Mouse (Mus musculus): ENCODE data around the gene Rsu1. TPM values are rescaled to one million over a fixed set of nuclear protein-coding genes. Genes with fewer than 3 reads are reported as not detected.

Rsu1 gene
- polyA plus RNA-seq, 1 experiment from 2014 or later = 75.3 TPM

DNA sequence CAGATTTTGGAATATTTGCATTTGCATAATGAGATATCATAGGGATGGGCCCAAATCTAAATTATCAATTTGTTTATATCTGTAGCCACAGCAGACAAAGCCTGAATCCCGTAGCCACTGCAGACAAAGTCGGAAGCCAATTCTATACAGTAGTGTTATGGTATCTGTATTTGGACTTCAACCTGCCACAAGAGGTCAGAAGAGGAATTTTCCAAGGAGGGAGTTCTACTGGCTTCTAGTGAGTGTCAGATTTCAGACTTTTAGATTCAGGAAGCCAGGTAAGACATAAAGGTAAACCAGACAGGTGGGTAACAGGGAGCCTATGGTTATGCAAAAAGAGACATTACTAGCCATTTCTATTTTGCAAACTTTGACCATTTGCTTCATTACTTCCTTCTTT, 64.4 kb downstream of the Rsu1 start:
- ATAC-seq (ENCODE audit: insufficient read depth, low FRiP score, low TSS enrichment) (no peak), DNase-seq (ENCODE audit: low spot score) (no peak)
- H3K27ac ChIP-seq (ENCODE audit: low read depth, low read length) = no peak overlapping the region
- H3K4me2 ChIP-seq (ENCODE audit: low read depth) = no peak overlapping the region
- no peaks in the 10 kb centered on the region for H3K9me3 ChIP-seq (ENCODE audit: control insufficient read depth, low read length)
- 0 out of 2 replicates have a peak, but pooled peaks cover 2% of the 10 kb centered on the region for H3K4me1 ChIP-seq (ENCODE audit: control insufficient read depth, insufficient read depth, low read length)
- 82% methylated on average over 2 of the region's 2 CpGs for WGBS
- H3K36me3 ChIP-seq (ENCODE audit: control insufficient read depth, insufficient read depth, low read length) = no peaks in the 10 kb centered on the region
- H3K27me3 ChIP-seq (ENCODE audit: control insufficient read depth, insufficient read depth, low read length) = peaks cover 5% of the 10 kb centered on the region
- H3K4me3 ChIP-seq (ENCODE audit: low read depth, low read length) = no peak overlapping the region
- H3K9ac ChIP-seq (ENCODE audit: low read length) = no peak overlapping the region

DNA sequence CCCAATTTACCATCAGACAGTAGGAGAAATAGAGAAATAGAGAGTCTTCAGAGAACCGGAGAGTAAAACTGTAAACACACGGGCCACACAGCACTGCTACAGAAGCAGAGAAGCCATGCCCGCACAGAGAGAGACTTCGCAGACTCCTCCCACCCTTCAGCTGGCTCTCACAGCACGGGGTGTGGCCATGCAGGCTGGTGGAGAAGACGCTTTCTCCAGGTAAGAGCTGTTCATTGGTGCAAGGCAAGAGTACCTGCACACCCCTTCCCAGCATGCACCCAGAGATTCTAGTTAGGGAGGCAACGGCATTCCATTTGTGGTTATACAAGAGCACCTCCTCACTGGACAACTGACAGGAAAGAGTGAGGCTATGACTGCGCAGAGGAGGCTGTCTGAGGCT, 64.8 kb downstream of the Rsu1 start:
- Histone ChIP-seq H3K4me1 (ENCODE audit: control insufficient read depth, insufficient read depth, low read length) (0 out of 2 replicates have a peak, but pooled peaks cover 2% of the 10 kb centered on the region), H3K9ac (ENCODE audit: low read length) (no peak overlapping the region), H3K36me3 (ENCODE audit: control insufficient read depth, insufficient read depth, low read length) (no peaks in the 10 kb centered on the region), H3K27ac (ENCODE audit: low read depth, low read length) (no peak overlapping the region), H3K4me3 (ENCODE audit: low read depth, low read length) (no peak overlapping the region), H3K9me3 (ENCODE audit: control insufficient read depth, low read length) (no peaks in the 10 kb centered on the region), H3K4me2 (ENCODE audit: low read depth) (no peak overlapping the region), H3K27me3 (ENCODE audit: control insufficient read depth, insufficient read depth, low read length) (peaks cover 6% of the 10 kb centered on the region)
- 62% methylated on average over 8 of the region's 8 CpGs for WGBS
- ATAC-seq (ENCODE audit: insufficient read depth, low FRiP score, low TSS enrichment) (no peak), DNase-seq (ENCODE audit: low spot score) (no peak)

DNA sequence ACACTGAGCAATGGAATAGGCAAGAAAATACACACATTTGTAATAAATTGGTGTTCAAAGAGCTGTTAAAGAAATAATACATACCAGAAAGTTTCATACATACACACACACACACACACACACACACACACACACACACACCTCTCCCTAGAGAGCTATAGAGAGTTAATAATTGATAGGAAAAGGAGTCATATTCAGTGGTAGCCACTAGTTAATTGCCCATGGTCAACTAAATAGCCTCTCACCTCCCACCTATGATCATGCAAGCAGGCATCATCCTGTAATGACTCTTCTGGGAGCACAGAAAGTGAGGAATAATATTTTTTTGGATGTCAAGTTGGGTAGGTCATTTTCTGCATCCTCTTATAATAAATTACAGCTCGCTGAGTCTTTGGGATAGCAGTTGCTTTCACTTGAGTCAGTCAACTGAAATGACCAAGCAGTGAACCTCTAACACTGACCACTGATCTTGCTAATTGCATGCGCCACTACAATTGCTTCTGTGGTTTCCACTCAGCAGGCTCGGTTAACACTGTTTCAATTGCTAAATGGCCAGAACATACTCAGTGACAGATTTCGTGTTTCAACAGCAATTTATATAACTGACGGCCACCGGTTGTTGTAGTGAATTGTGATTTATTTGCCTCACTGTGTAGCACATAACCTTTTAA, 68.3 kb downstream of the Rsu1 start:
- H3K4me1 ChIP-seq (ENCODE audit: control insufficient read depth, insufficient read depth, low read length) = 0 out of 2 replicates have a peak, but pooled peaks cover 2% of the 10 kb centered on the region
- 29% methylated on average over 6 of the region's 6 CpGs for WGBS
- peaks cover 21% of the 10 kb centered on the region for H3K27me3 ChIP-seq (ENCODE audit: control insufficient read depth, insufficient read depth, low read length)
- H3K27ac ChIP-seq (ENCODE audit: low read depth, low read length) = no peak overlapping the region
- no peak overlapping the region for H3K9ac ChIP-seq (ENCODE audit: low read length)
- ATAC-seq (ENCODE audit: insufficient read depth, low FRiP score, low TSS enrichment) (peak; percentile 60), DNase-seq (ENCODE audit: low spot score) (no peak)
- no peaks in the 10 kb centered on the region for H3K9me3 ChIP-seq (ENCODE audit: control insufficient read depth, low read length)
- H3K4me3 ChIP-seq (ENCODE audit: low read depth, low read length) = no peak overlapping the region
- no peak overlapping the region for H3K4me2 ChIP-seq (ENCODE audit: low read depth)
- no peaks in the 10 kb centered on the region for H3K36me3 ChIP-seq (ENCODE audit: control insufficient read depth, insufficient read depth, low read length)

DNA sequence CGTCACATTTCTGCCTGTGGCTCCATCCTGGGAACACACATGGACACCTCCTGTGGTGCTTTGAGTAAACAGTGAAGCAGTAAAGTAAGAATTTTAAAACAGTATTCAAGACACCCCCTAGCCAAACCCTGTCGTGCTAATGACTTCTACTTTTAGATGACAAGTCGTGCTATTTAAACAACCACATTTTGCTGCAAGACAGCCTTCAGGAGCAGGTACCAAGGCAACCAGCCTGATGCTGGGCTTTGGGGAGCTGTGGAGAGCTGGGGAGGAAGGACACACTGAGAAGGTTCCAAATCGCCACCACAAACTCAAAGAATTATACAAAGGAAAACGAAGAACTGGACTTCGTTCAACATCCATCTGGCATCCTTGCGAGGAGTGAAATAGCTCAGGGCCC, 71.5 kb downstream of the Rsu1 start:
- Histone ChIP-seq H3K4me1 (ENCODE audit: control insufficient read depth, insufficient read depth, low read length) (0 out of 2 replicates have a peak, but pooled peaks cover 2% of the 10 kb centered on the region), H3K27me3 (ENCODE audit: control insufficient read depth, insufficient read depth, low read length) (peaks cover 17% of the 10 kb centered on the region; the same call in 1 of the 2 replicates), H3K4me3 (ENCODE audit: low read depth, low read length) (no peak overlapping the region), H3K9ac (ENCODE audit: low read length) (no peak overlapping the region), H3K4me2 (ENCODE audit: low read depth) (no peak overlapping the region), H3K9me3 (ENCODE audit: control insufficient read depth, low read length) (no peaks in the 10 kb centered on the region), H3K36me3 (ENCODE audit: control insufficient read depth, insufficient read depth, low read length) (no peaks in the 10 kb centered on the region), H3K27ac (ENCODE audit: low read depth, low read length) (no peak overlapping the region)
- WGBS = 66% methylated on average over 7 of the region's 7 CpGs
- DNase-seq (ENCODE audit: low spot score) (no peak), ATAC-seq (ENCODE audit: insufficient read depth, low FRiP score, low TSS enrichment) (no peak)

- Histone ChIP-seq H3K4me1 (ENCODE audit: control insufficient read depth, insufficient read depth, low read length) (0 out of 2 replicates have a peak, but pooled peaks cover 2% of the 10 kb centered on the region), H3K27ac (ENCODE audit: low read depth, low read length) (no peak overlapping the region), H3K9me3 (ENCODE audit: control insufficient read depth, low read length) (no peaks in the 10 kb centered on the region), H3K36me3 (ENCODE audit: control insufficient read depth, insufficient read depth, low read length) (no peaks in the 10 kb centered on the region), H3K4me2 (ENCODE audit: low read depth) (no peak overlapping the region), H3K4me3 (ENCODE audit: low read depth, low read length) (no peak overlapping the region), H3K9ac (ENCODE audit: low read length) (no peak overlapping the region), H3K27me3 (ENCODE audit: control insufficient read depth, insufficient read depth, low read length) (peaks cover 17% of the 10 kb centered on the region; the same call in 1 of the 2 replicates)
- DNase-seq (ENCODE audit: low spot score) = no peak
- WGBS = 78% methylated on average over 2 of the region's 2 CpGs
- ATAC-seq (ENCODE audit: insufficient read depth, low FRiP score, low TSS enrichment) = no peak
Observed at GRCm38 (mm10) chr2:13199033-13199432, 72.2 kb downstream of the Rsu1 start.

- peaks cover 7% of the 10 kb centered on the region; the same call in 1 of the 2 replicates for H3K27me3 ChIP-seq (ENCODE audit: control insufficient read depth, insufficient read depth, low read length)
- no peak overlapping the region for H3K9ac ChIP-seq (ENCODE audit: low read length)
- H3K4me3 ChIP-seq (ENCODE audit: low read depth, low read length) = no peak overlapping the region
- H3K9me3 ChIP-seq (ENCODE audit: control insufficient read depth, low read length) = no peaks in the 10 kb centered on the region
- DNase-seq (ENCODE audit: low spot score) (no peak), ATAC-seq (ENCODE audit: insufficient read depth, low FRiP score, low TSS enrichment) (no peak)
- no peaks in the 10 kb centered on the region for H3K36me3 ChIP-seq (ENCODE audit: control insufficient read depth, insufficient read depth, low read length)
- no peaks in the 10 kb centered on the region for H3K4me1 ChIP-seq (ENCODE audit: control insufficient read depth, insufficient read depth, low read length)
- 45% methylated on average over 7 of the region's 7 CpGs for WGBS
- no peak overlapping the region for H3K4me2 ChIP-seq (ENCODE audit: low read depth)
- no peak overlapping the region for H3K27ac ChIP-seq (ENCODE audit: low read depth, low read length)
Observed at GRCm38 (mm10) chr2:13195540-13195939, 75.7 kb downstream of the Rsu1 start.

GRCm38 (mm10) chr2:13192157-13192556, 79.1 kb downstream of the Rsu1 start:
- H3K4me2 ChIP-seq (ENCODE audit: low read depth) = no peak overlapping the region
- no peaks in the 10 kb centered on the region for H3K4me1 ChIP-seq (ENCODE audit: control insufficient read depth, insufficient read depth, low read length)
- no peak for DNase-seq (ENCODE audit: low spot score)
- H3K27me3 ChIP-seq (ENCODE audit: control insufficient read depth, insufficient read depth, low read length) = no peaks in the 10 kb centered on the region
- no peak overlapping the region for H3K9ac ChIP-seq (ENCODE audit: low read length)
- H3K4me3 ChIP-seq (ENCODE audit: low read depth, low read length) = no peak overlapping the region
- WGBS = 88% methylated on average over 1 of the region's 1 CpGs
- H3K36me3 ChIP-seq (ENCODE audit: control insufficient read depth, insufficient read depth, low read length) = no peaks in the 10 kb centered on the region
- ATAC-seq (ENCODE audit: insufficient read depth, low FRiP score, low TSS enrichment) = no peak
- no peak overlapping the region for H3K27ac ChIP-seq (ENCODE audit: low read depth, low read length)
- no peaks in the 10 kb centered on the region for H3K9me3 ChIP-seq (ENCODE audit: control insufficient read depth, low read length)

DNA sequence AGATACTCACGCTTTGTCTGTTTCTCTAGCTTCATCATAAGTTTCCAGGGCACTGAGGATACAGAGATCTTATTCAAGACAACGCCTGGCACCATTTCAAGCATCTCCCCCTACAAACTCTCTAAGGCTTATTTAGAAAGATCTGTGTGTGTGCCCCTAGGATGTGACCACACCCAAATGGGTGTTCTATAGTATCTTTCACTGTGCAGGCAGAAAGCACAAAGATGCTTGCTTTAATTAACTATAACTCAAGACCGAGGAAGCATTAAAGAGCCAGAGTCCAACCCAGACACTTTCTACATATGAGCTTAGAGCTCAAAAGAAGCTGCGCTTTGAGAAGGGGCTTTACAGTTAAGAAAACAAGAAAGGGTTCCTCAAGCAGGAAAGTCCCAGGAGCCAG, 80.4 kb downstream of the Rsu1 start:
- Histone ChIP-seq H3K9ac (ENCODE audit: low read length) (no peak overlapping the region), H3K36me3 (ENCODE audit: control insufficient read depth, insufficient read depth, low read length) (no peaks in the 10 kb centered on the region), H3K4me1 (ENCODE audit: control insufficient read depth, insufficient read depth, low read length) (no peaks in the 10 kb centered on the region), H3K4me2 (ENCODE audit: low read depth) (no peak overlapping the region), H3K9me3 (ENCODE audit: control insufficient read depth, low read length) (no peaks in the 10 kb centered on the region), H3K4me3 (ENCODE audit: low read depth, low read length) (no peak overlapping the region), H3K27ac (ENCODE audit: low read depth, low read length) (no peak overlapping the region), H3K27me3 (ENCODE audit: control insufficient read depth, insufficient read depth, low read length) (no peaks in the 10 kb centered on the region)
- ATAC-seq (ENCODE audit: insufficient read depth, low FRiP score, low TSS enrichment) (no peak), DNase-seq (ENCODE audit: low spot score) (no peak)
- 61% methylated on average over 4 of the region's 4 CpGs for WGBS

- H3K4me3 ChIP-seq (ENCODE audit: low read depth, low read length) = no peak overlapping the region
- no peak overlapping the region for H3K4me2 ChIP-seq (ENCODE audit: low read depth)
- H3K9me3 ChIP-seq (ENCODE audit: control insufficient read depth, low read length) = no peaks in the 10 kb centered on the region
- H3K27ac ChIP-seq (ENCODE audit: low read depth, low read length) = no peak overlapping the region
- no peak overlapping the region for H3K9ac ChIP-seq (ENCODE audit: low read length)
- H3K27me3 ChIP-seq (ENCODE audit: control insufficient read depth, insufficient read depth, low read length) = no peaks in the 10 kb centered on the region
- ATAC-seq (ENCODE audit: insufficient read depth, low FRiP score, low TSS enrichment) (no peak), DNase-seq (ENCODE audit: low spot score) (no peak)
- no peaks in the 10 kb centered on the region for H3K36me3 ChIP-seq (ENCODE audit: control insufficient read depth, insufficient read depth, low read length)
- H3K4me1 ChIP-seq (ENCODE audit: control insufficient read depth, insufficient read depth, low read length) = no peaks in the 10 kb centered on the region
- 95% methylated on average over 11 of the region's 11 CpGs for WGBS
Observed at GRCm38 (mm10) chr2:13188831-13189495, 82.3 kb downstream of the Rsu1 start.

All from neural tube, embryonic 11.5 days (tissue).